Mouse (Mus musculus) C2C12 (cell line): ENCODE data around the gene 4922502D21Rik. TPM values are rescaled to one million over a fixed set of nuclear protein-coding genes. Genes with fewer than 3 reads are reported as not detected.

Experiments used
- H3K27me3 ChIP-seq: one replicate; pipeline ENCODE4 v1.6.1; 2011; ENCODE audit not compliant: control insufficient read depth, insufficient read depth, insufficient read length
- H3K36me3 ChIP-seq: one replicate; pipeline ENCODE4 v1.6.1; 2011; ENCODE audit not compliant: control insufficient read depth, insufficient read depth
- H3K4me3 ChIP-seq: one replicate; pipeline ENCODE4 v1.5.1; 2011; ENCODE audit warnings: mild to moderate bottlenecking, control low read depth; ENCODE audit not compliant: poor library complexity, insufficient read depth, severe bottlenecking
- H3K79me2 ChIP-seq: one replicate; pipeline ENCODE4 v1.6.1; 2011; ENCODE audit not compliant: control insufficient read depth, insufficient read depth
- H3K79me3 ChIP-seq: one replicate; pipeline ENCODE4 v1.6.1; 2011; ENCODE audit warnings: low read depth, control low read depth
- H3ac ChIP-seq: one replicate; pipeline ENCODE3; 2011; ENCODE audit warnings: low read depth; ENCODE audit not compliant: control insufficient read depth, insufficient read length
- CEBPB ChIP-seq: IDR thresholded peaks from one replicate; pipeline ENCODE4 v1.6.1; 2011; ENCODE audit warnings: low read depth, mild to moderate bottlenecking, control low read depth, moderate library complexity
- CTCF ChIP-seq: IDR thresholded peaks from one replicate; pipeline ENCODE4 v1.5.1; 2011; ENCODE audit not compliant: control insufficient read depth, insufficient read depth, insufficient read length
- FOSL1 ChIP-seq: IDR thresholded peaks from one replicate; pipeline ENCODE4 v1.8.0; 2011; ENCODE audit warnings: mild to moderate bottlenecking, low read length; ENCODE audit not compliant: poor library complexity, insufficient read depth, severe bottlenecking
- MAX ChIP-seq: IDR thresholded peaks from one replicate; pipeline ENCODE4 v1.6.1; 2011; ENCODE audit warnings: mild to moderate bottlenecking, control low read depth
- MYOD1 ChIP-seq: IDR thresholded peaks from one replicate; pipeline ENCODE4 v1.6.1; 2011; ENCODE audit warnings: low read depth; ENCODE audit not compliant: control insufficient read depth, insufficient read length
- MYOG ChIP-seq: IDR thresholded peaks from one replicate; pipeline ENCODE4 v1.6.1; 2011; ENCODE audit not compliant: control insufficient read depth, insufficient read length; ENCODE audit errors: extremely low read depth
- USF1 ChIP-seq: IDR thresholded peaks from one replicate; pipeline ENCODE4 v1.6.1; 2011; ENCODE audit warnings: low read depth, mild to moderate bottlenecking, control low read depth, moderate library complexity
- long read RNA-seq, 2 experiments: library from polyadenylated mRNA; unstranded; transcript quantifications; one replicate each; pipeline ENCODE4 v2.0.0; 2019 to 2020
- polyA plus RNA-seq: library from polyadenylated mRNA; unstranded; fragments of >200 nt; fragmentation: generic; extraction: Trizol; gene quantifications from one replicate; pipeline ENCODE4 v1.2.1, GENCODE M21; 2012; ENCODE audit warnings: missing spikeins

4922502D21Rik gene
- polyA plus RNA-seq: not detected
- long read RNA-seq, experiment 1: 0 reads
- long read RNA-seq, experiment 2: 0 reads

- H3K4me3 ChIP-seq: no peak within 1 kb of the TSS
- H3K36me3 ChIP-seq: no peaks in the 10 kb centered on the region
- no peaks in the 10 kb centered on the region for H3K79me2 ChIP-seq
- H3K27me3 ChIP-seq: peaks cover 4% of the 10 kb centered on the region
- H3K79me3 ChIP-seq: no peaks in the 10 kb centered on the region
- no peak for TF ChIP-seq MYOD1
- TF ChIP-seq MYOG: no peak
- no peak within 1 kb of the TSS for H3ac ChIP-seq
Observed at GRCm38 (mm10) chr6:129331610-129332009, at the start of gene 4922502D21Rik. Gene 4922502D21Rik (minus strand): TSS chr6:129331796.

GRCm38 (mm10) chr6:129380454-129380853 is 48.9 kb upstream of the 4922502D21Rik start:
- TF ChIP-seq MAX: no peak
- no peak for TF ChIP-seq FOSL1
- no peak for TF ChIP-seq CEBPB
- no peak for TF ChIP-seq MYOD1
- TF ChIP-seq MYOG: no peak
- no peak for TF ChIP-seq CTCF
- no peak for TF ChIP-seq USF1
- no peak overlapping the region for H3K4me3 ChIP-seq
- H3K79me2 ChIP-seq: no peaks in the 10 kb centered on the region
- H3K36me3 ChIP-seq: no peaks in the 10 kb centered on the region
- no peak overlapping the region for H3ac ChIP-seq
- no peaks in the 10 kb centered on the region for H3K79me3 ChIP-seq
- no peaks in the 10 kb centered on the region for H3K27me3 ChIP-seq

DNA sequence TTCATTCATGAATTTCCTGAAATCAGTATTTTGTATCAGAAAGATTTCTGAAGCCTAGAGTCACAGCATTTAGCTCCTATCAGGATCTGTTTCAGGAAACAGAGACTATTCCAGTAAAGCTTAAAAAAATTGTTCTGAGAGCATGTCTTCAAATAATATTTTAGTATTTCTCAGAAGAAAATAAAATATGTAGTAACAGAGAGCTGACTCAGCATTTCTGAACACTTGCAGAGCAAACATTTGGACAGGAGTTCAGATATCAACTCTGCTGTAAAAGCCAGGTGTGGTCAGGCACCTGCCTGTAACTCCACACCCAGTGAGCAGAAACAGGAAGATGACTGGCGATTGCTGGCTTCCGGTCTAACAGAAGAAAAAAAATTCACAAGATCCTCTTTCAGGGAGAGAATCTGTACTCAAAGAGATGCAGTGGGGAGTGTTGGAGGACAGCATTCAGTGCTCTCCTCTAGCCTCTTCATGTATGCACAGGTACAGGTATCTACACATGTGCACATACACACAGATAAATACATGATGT is 43.4 kb upstream of the 4922502D21Rik start:
- TF ChIP-seq CTCF (no peak), MAX (no peak)
- H3K79me3 ChIP-seq: no peaks in the 10 kb centered on the region
- H3K79me2 ChIP-seq: no peaks in the 10 kb centered on the region
- H3K36me3 ChIP-seq: no peaks in the 10 kb centered on the region
- no peak overlapping the region for H3K4me3 ChIP-seq
- H3K27me3 ChIP-seq: no peaks in the 10 kb centered on the region
- H3ac ChIP-seq: no peak overlapping the region

DNA sequence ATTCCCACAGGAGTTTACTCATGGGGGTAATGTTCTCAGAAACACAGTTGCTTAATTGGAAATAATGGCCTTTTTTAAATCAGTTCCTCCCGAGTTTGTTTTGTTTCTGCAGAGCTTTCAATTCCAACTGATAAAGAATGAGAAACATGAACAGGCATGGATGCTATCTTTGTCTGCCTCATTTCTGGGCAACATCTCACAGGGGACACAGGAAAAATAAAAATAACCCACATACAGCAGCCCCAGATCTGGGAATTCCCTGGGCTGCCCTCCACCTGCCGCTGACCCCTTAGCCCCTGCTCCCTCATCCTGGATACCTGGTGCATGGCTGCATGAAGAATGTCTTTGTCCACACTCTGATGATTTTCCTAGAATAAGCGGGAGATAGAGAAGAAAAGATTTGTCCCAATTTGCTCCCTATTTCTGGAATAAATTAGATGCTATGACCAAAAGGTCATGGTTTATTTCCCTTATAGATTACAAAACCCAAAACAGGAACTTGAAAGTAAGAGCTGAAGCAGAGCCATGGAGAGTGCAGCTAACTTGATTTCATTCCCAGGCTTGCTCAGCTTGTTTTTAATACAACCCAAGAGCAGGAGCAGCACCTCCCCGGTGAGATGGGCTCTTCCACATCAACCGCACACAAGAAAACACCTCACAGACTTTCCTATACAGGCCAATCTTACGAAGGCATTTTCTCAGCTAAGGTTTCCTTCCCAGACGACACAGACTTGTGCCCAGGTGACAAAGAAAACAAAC is 38.0 kb upstream of the 4922502D21Rik start:
- no peaks in the 10 kb centered on the region for H3K79me3 ChIP-seq
- no peaks in the 10 kb centered on the region for H3K79me2 ChIP-seq
- no peak overlapping the region for H3ac ChIP-seq
- no peaks in the 10 kb centered on the region for H3K36me3 ChIP-seq
- H3K27me3 ChIP-seq: no peaks in the 10 kb centered on the region
- no peak overlapping the region for H3K4me3 ChIP-seq
- no peak for TF ChIP-seq FOSL1
- TF ChIP-seq MAX: no peak
- TF ChIP-seq MYOD1: no peak
- TF ChIP-seq CEBPB: no peak
- TF ChIP-seq USF1: no peak

DNA sequence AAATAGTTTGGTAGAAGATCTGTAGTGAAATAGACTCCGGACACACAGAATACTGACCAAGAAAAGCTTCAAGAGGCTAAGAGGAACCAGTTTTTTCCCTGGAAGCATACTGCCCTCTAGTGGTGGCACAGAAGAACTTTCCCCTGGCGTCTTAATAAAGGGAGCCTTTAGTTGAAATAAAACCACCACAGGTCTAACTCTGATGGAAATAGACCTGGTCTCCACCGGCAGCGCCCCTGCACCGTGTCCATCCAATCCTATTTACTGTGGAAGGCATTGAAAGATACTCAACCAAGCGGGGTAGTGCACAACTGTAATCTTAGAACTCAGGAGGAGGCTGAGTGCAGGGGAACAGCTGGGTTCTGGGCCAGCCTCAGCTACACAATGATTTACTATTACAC is 34.4 kb upstream of the 4922502D21Rik start:
- Histone ChIP-seq H3K4me3 (no peak overlapping the region), H3K36me3 (no peaks in the 10 kb centered on the region), H3K79me3 (no peaks in the 10 kb centered on the region), H3K27me3 (no peaks in the 10 kb centered on the region), H3ac (no peak overlapping the region), H3K79me2 (no peaks in the 10 kb centered on the region)
- TF ChIP-seq CTCF (peak; percentile 19), FOSL1 (no peak)

DNA sequence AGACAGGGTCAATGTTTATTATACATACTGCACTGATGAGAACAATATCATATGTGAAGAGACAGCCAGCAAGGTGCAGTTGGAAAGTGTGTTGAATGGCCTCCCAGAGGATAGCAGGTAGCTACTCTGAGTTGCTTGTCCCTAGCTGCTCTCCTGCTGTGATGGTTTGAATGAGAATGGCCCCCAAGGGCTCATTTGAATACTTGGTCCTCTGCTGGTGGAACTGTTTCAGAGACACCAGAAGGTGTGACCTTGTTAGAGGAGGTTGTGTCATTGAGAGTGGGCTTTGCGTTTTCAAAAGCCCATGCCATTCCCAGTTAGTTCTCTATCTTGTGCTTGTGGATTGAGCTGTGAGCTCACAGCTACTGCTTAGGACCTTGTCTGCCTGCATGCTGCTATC is 32.3 kb upstream of the 4922502D21Rik start:
- no peak overlapping the region for H3K4me3 ChIP-seq
- no peaks in the 10 kb centered on the region for H3K27me3 ChIP-seq
- no peak for TF ChIP-seq USF1
- TF ChIP-seq MYOD1: no peak
- TF ChIP-seq CTCF: no peak
- no peak for TF ChIP-seq CEBPB
- no peak for TF ChIP-seq MAX
- no peak for TF ChIP-seq FOSL1
- TF ChIP-seq MYOG: no peak
- no peaks in the 10 kb centered on the region for H3K79me2 ChIP-seq
- H3ac ChIP-seq: no peak overlapping the region
- no peaks in the 10 kb centered on the region for H3K79me3 ChIP-seq
- H3K36me3 ChIP-seq: no peaks in the 10 kb centered on the region
